Mouse (Mus musculus): ENCODE data around the gene Scnn1b.

DNA sequence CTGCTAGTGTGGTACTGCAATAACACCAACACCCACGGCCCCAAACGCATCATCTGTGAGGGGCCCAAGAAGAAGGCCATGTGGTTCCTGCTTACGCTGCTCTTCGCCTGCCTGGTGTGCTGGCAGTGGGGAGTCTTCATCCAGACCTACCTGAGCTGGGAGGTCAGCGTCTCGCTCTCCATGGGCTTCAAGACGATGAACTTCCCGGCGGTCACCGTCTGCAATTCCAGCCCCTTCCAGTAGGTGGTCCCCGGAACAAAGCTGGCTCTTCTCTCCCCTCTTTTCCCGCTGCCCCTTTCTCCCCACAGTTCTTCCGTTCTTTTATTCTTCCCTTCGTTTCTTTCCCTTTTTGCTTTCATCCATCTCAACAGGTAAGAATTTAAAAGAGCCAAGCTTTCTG lies 34.5 kb downstream of the Scnn1b start:
- TF ChIP-seq POLR2A (IDR thresholded peaks at IDR 0.05; ENCODE audit: low read depth, low read length) = no peak
- TF ChIP-seq CTCF (IDR thresholded peaks at IDR 0.05; ENCODE audit: extremely low read depth, insufficient read depth, insufficient read length, insufficient replicate concordance) = peak; percentile 43; the same call in 1 of the 2 replicates
